Mouse (Mus musculus) 3134 (cell line): ENCODE data around the gene Shisa7.
A peak's percentile ranks its signal among the peaks of the same experiment; 100 is the strongest.
"Not testable (repeated sequence)": the region's sequence is repeated elsewhere in the genome, so short reads cannot be mapped to it uniquely, and the experiment has no call there.

Experiments used
- DNase-seq: peaks from one replicate; pipeline ENCODE4 v3.0.0-alpha.2; 2011; ENCODE audit warnings: low spot score; ENCODE audit not compliant: insufficient read length; ENCODE audit errors: extremely low read depth

Shisa7 gene

DNA sequence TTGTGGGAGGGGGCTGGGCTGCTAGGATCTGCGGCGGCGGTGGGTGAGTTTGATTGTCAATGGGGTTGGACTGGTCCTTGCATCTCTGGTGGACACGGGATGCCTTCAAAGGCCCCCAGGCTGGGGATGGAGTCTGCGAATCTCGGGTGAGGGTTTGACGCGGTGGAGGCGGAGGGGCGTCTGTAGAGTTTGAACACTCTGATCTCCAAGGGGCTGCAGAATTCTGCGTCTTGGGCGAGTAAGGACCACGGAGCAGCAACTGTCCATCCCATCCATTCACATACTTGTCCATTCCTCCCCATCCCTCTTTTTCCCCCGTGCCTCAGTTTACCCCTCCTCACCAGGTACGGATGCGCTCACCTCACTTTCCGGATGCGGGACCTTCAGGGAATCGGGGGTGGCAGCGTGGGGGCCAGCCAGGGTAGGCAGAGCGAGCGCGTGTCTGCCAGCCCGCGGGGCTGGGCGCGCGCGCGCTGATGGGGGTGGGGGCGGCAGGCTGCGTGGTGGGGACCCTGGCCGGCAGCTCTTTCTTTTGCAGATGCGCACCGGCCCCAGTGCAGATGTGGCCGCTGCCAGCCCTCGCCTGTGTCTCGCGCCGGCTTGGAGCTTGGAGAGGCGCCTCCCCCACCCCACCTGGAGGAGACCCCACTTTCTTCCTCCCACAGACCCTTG lies at the start of gene Shisa7:
Gene Shisa7 (minus strand): TSS at position 452 of the 672 bp plus-strand sequence.
- no peak for DNase-seq

DNA sequence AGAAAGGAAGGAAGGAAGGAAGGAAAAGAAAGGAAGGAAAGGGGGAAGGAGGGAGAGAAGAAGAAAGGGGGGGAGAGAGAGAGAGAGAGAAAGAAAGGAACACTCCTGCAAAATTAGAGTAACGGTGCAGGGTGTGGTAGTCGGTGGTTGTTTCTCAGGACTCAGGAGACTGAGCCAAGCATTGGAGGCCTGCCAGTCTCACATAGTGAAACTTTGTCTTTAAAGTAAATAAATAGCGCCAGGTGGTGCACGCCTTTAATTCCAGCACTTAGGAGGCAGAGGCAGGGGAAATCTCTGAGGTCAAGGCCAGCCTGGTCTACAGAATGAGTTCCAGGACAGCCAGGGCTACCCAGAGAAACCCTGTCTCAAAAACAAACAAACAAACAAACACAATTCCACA lies 42.2 kb upstream of the Shisa7 start:
- no peak for DNase-seq

DNA sequence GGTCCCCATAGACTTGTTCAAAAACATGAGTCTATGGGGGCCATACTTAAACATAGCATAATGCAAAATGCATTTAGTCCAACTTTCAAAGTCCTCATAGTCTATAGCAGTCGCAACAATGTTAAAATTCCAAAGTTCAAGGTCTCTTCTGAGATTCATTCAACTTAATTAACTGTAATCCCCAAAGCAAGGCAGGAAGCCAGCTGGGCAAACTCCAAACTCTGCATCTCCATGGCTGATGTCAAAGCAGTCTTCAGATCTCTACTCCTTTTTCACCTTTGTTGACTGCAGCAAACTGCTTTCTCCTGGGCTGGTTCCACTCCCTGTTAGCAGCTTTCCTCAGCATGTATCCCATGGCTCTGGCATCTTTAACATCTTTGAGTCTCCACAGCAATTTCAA lies 34.5 kb upstream of the Shisa7 start:
- not testable (repeated sequence) for DNase-seq

DNA sequence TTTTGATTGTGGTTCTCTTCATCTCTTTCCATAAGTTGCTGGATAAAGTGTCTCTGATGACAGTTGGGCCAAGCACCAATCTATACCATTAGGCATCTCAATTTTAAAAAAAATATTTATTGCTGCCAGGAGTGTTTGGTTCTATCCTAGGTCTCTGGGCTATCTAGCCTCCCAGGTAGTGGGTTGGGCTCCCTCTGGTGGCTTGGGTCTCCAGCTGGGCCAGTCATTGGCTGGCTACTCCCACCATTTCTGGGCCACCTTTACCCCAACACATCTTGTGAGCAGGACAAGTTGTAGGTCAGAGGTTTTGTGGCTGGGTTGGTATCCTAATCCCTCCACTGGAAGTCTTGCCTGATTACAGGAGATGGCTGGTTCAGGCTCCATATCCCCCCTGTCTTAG lies 33.7 kb upstream of the Shisa7 start:
- DNase-seq, result no peak

DNA sequence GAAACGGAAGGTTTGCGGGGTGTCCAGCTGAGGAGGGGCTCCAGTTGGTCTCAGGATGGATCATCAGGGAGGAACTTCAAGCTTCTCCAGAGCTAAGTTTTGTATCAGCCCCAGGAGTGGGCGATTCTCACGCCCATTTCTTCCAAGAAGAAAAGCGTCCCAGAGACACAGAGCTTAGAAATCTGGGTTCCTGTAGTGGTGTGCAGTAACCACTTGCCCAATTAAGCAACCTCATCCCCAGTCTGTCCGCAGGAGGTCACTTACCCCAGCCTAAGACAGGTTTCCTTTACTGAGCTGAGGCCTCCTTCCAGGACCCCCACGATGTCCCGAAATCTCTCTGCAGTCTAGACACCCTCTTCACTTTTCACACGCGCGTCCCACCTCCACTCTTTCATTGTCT lies 32.7 kb upstream of the Shisa7 start:
- DNase-seq, result no peak

DNA sequence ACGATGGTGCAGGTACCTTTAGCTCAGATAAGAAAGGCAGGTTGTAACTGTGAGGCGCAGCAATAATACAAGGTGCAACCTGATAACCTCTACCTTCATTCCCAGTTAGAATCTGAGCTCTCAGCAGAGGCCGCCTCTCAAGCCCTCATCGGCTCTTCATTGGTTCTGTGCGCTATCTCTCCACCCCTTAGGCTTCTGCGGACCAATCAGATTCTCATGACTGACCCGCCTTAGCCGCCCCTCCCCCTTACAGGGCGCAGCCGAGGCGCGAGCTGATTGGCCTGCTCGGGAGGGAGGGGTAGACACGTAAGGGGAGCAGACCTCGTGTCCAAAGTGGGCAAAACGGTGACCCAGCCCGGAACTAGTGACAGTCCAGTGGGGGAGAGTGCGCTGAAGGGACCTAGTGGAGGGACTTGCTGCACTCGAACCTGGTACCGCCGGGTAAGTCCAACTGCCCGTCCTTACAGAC lies 32.3 kb upstream of the Shisa7 start, which contains the start of gene Isoc2a:
Gene Isoc2a (plus strand): TSS at position 401 of the 469 bp plus-strand sequence.
- peak; percentile 95 for DNase-seq

DNA sequence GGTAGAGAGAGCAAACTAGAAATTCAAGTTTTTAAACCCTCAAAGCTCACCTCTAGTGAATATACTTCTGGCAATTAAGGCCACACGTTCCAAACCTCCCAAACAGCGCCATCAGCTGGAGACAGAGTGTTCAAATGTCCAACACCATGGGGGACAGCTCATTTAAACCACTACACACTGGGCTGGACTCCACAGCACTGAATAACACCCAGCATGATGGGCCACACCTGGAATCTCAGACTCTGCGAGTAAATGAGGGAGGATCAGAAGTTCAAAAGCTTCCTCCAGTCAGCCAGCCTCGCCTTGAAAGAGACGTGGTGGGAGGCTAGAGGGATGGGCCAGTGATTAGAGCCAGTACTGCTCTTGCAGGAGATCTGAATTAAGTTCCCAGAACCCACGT lies 25.6 kb upstream of the Shisa7 start, which contains the start of gene Isoc2b:
Gene Isoc2b (minus strand): TSS at position 126 of the 400 bp plus-strand sequence.
- no peak for DNase-seq

DNA sequence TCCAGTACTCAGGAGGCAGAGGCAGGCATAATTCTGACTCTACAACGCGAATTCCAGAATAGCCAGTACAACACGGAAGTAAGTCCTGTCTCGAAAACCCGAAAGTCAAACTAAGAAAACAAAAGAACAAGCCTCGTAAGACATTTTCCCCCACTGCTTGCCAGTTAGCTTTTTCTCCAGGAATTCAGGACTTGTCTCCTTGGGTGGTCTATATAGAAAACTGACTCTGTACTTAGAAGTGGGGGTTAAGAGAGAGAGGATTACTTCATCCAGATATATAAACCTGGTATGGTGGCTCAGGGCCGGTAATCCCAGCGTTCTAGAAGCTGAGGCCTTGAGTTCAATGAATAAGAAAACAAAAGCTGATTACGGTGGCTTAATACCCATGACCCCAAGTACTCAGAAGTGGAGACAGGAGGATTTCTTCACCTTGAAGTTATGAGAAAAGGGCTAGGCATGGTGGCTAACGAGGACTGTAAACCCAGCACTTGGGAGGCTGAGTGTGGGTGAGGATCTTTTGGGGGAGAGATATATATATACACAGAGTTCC lies 22.2 kb upstream of the Shisa7 start:
- no peak for DNase-seq

DNA sequence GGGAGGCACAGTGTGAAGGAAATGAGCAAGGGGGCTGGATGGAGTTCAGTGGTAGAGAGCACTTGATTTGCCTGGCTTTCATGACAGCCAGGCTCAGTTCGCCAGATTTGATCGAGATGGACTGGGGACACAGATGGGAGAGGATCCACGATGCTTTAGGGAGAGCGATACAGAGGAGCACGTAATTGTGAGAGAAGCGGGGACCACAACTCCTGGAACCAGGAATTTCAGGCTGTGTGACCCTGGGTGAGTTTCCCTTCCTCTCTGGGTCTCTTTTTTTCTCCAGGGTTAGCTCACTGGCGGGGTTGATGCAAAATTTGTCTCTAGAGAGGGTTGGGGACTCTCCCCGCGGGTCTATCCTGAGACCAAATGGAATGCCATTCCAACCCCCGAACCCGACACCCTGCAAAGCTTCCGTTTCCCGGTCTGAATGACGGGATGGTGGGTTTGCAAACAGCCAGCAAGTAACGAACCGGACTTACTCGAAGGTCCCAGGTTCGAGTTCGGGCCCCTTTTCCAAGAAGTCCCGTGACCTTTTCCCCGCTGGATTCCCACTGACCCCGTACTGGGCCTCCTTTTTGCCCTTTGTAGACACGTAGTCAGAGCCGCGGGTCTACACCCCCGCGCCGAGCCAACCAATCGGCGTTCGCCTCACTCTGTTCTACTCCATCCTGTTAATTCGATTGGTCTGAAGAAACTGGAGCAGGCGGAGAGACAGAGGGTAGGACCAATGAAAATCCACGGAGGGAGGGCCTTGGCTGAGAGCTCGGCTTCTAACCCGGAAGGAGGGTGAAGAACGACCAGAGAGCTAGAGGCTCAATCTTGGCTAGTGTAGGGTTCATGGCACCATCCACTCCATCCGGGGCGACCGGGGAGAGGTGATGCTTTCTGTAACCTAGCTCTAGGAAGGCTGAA lies 21.3 kb upstream of the Shisa7 start:
- peak; percentile 92 for DNase-seq

DNA sequence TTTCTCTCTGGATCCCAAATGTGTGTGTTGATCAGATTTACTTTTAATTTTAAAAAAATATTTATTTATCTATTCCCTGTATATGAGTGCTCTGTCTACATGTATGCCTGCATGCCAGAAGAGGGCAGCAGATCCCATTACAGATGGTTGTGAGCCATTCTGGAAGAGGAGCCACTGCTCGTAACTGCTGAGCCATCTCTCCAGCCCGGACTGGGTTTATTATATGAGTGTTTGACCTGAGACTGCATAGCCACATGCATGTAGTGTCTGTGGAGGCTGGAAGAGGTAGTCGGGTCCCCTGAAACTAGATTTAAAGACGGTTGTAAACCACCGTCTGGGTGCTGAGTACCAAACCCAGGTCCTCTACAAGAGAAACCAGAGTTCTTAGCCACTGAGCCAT lies 20.6 kb upstream of the Shisa7 start:
- DNase-seq, result peak; percentile 33

DNA sequence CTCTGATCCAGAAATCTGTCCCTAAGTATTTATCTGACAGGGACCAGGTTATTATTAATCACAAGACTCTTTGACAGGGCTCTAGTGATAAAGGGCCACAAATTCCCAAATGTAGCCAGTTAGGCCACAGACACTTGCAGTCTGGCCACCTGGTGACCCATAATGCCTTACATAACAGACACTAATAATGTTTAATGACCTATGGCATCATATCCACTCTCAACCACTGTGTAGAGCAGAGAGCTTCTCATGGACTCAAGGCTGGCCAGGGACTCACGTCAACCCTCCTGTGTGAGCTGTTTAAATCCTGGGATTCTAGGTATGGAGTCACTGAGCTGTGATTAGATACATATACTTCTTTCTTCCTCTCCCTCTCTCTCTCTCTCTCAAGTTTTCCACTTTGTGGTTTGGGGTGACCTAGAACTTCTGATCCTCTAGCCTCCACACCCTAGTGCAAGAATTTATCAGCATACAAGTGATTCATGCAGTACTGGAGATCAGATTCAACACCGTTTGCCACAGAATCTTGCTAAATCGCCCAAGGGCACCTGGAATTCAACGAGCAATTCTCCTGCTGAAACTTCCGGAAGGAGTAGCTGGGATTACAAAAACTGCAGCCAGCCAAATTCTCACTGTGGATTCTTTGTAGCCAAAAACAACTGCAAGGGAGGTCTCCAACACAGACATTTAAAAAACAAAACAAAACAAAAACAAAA lies 19.8 kb upstream of the Shisa7 start:
- peak; percentile 43 for DNase-seq

DNA sequence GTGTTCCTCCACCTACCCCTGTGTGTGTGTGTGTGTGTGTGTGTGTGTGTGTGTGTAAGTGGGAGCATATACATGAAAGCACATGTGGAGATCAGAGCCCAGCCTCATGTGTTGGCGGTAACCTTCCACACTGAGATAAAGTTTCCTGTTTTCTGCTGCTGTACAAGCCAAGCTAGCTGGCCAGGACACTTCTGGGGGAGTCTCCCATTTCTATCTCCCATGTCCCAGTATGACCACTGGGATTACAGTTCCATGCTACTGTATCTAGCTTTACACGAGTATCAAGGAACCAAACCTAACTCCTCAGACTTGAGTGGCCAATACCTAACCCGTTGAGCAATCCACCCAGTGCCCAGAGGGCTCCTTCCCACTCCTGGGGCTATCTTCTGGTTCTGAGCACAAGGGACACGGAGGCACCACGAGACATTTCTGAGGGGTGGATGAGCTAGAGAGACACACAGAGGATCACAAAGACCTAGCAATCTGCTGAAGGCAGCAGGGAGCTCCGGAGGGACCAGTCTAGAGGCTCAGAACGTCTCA lies 19.1 kb upstream of the Shisa7 start:
- DNase-seq, result no peak

DNA sequence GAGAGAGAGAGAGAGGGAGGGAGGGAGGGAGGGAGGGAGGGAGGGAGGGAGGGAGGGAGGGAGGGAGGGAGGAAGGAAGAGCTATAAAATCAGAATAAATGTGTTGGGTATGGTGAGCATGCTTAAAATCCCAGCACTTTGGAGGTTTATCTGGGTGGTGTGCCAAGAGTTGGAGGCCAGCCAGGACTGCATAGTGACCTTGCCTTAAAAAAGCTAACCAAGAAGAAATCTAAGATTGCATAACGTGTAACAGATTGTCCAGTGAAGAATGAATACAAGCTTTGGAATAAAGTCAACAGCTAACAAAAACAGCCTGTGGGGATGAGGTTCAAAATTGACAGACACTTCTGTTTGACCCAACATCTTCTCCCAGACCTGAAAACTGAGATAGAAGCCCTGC lies 18.5 kb upstream of the Shisa7 start:
- DNase-seq, result no peak

DNA sequence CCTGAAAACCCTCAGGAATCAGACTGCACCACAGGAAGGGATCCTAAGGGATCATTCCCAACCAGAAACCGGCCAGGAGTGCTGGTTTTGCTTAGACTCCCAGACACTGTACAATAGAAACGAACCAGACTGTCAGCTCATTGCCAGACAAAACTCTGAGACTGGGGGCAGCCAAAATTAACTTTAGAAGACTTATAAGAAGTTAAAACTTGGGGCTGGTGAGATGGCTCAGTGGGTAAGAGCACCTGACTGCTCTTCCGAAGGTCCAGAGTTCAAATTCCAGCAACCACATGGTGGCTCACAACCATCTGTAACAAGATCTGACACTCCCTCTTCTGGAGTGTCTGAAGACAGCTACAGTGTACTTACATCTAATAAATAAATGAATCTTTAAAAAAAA lies 16.4 kb upstream of the Shisa7 start:
- DNase-seq, result not testable (repeated sequence)

DNA sequence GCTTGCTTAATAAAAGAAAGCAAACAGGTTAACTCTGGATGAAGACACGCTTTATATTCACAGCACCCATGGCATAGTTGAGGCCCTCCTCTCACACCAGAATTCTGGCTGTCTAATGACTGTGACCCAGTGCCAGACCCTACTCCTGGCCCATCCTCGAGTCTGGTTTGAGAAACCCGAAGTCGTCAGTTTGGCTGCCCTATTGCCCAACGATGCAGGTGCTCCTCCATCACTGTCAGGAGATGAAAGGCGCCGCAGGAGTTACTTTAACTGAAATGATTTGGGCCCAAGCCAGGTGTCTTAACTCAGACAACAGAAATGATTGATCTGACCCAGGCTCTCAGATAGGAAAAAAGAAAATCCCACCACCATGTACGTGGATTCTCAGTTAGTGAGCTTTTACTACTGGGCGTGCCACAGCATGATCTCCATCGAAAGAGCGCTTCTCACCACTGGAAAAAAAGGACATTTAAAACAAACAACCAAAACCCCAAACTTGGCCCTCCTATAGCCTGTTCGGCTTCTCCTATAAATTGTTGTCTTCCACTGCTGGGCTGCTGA lies 15.0 kb upstream of the Shisa7 start:
- no peak for DNase-seq

DNA sequence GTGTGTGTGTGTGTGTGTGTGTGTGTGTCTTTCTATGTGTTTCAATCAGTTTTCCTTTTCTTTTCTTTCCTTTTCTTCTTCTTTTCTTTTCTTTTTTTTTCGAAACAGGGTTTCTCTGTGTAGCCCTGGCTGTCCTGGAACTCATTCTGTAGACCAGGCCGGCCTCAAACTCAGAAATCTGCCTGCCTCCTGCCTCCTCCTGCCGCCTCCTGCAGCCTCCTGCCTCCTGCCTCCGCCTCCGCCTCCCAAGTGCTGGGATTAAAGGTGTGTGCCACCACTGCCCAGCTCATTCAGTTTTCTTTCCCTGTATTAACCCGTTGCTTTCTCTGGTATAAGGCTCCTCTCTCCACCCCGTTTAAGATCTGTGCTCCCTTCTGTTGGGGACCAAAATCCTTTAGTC lies 12.8 kb upstream of the Shisa7 start:
- DNase-seq, result no peak

DNA sequence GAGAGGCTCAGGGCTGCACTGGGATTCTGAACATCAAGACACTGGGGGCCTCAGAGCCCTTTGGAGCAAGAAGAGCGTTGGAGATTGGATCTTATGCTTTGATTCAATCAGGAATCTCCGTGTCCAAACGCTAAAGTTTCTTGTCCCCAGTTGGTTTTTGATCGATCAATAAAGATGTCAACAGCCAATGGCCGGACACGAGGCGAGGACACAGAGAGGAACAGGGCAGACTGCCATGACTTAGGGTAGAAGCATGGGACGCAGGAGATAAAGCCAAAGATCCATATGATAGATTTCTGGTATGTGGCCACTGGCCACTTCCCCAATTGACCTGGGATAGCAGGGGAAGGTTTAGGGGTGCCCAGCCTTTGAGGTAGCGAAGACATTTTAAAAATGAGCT lies 12.0 kb upstream of the Shisa7 start:
- DNase-seq, result no peak

DNA sequence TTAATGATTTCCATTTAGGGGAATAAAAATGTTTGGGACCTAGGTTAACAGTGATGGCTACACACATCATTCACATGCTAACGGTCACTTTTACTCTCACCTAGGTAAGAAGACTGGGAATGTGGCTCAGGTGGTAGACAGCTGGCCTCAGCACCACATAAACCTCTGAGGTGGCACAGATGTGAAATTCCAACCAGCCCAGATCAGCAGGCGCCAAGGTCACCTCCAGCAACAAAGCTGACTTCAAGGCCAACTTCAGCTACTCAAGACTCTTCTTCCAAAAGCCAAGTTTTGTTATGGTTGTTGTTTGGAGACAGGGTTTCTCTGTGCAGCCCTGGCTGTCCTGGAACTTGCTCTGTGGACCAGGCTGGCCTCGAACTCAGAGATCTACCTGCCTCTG lies 9.1 kb upstream of the Shisa7 start:
- no peak for DNase-seq

DNA sequence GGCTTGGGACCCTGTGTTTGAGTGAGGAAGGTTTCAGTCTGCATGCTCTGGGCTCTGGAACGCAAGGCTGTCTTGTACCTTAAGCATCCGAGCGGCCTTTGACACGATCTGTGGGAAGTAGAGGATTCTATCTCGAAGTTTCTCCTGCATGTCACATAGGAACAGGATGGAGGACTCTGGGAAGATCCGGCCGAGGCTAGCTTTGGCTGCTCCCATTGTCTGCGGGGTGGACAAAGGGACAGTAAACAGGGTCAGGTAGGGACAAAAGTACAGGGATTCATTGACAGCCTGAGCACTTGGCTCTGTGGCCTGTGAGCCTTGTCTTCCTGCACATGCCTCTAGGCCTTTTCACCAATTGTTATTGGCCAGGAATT lies 6.8 kb upstream of the Shisa7 start:
- DNase-seq, result no peak

DNA sequence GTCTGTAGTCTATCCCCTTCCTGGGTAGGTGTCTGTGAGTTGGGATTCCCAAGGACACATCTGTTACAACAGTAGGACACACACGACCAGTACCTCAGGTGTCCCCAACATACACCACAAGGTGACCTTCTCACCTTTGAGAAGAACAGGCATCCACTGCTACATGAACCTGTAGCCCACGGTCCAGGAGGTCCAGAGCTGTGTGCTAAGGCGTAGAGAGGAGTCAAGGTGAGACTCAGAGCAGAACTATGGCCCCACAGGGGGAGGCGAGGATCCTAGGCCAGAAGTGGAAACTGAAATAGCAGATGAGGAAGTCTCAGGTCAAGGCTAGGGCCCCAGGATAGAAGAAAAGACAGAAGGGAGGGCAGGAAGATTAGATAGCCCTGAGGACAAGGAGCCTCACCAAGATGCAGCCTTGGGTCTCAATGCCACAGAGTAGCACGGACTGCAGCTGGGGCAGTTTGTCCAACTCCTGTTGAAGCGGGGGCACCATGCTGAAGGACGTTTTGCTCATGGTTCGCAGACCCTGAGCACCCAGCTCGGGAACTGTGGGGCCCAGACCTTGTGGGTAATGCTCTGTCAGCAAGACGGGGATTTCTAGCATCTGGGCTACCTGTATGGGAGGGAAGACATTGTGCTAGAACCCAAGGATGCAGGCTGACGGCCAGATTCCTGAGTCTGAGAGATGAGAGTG lies 6.3 kb upstream of the Shisa7 start:
- DNase-seq, result no peak
